Mouse (Mus musculus): ENCODE data around the gene Smyd1. TPM values are rescaled to one million over a fixed set of nuclear protein-coding genes. Genes with fewer than 3 reads are reported as not detected.

Gene Smyd1
- polyA plus RNA-seq, 1 experiment from 2014 or later, result 5.3 TPM

GRCm38 (mm10) chr6:71352866-71353427, 30.9 kb upstream of the Smyd1 start:
- ATAC-seq (ENCODE audit: insufficient read depth, low FRiP score), result no peak
- no peak overlapping the region for H3K4me2 ChIP-seq (ENCODE audit: low read depth, low read length)
- no peak overlapping the region for H3K9ac ChIP-seq (ENCODE audit: low read length)
- H3K27ac ChIP-seq (ENCODE audit: low read length), result no peak overlapping the region
- H3K9me3 ChIP-seq (replicated peaks; ENCODE audit: control insufficient read depth, low read length), result no peaks in the 10 kb centered on the region
- no peaks in the 10 kb centered on the region for H3K4me1 ChIP-seq (ENCODE audit: control insufficient read depth, insufficient read depth, low read length)
- no peaks in the 10 kb centered on the region for H3K27me3 ChIP-seq (ENCODE audit: control insufficient read depth, insufficient read depth, low read length)
- no peaks in the 10 kb centered on the region for H3K36me3 ChIP-seq (ENCODE audit: control insufficient read depth, insufficient read depth, low read length)
- H3K4me3 ChIP-seq (replicated peaks; ENCODE audit: low read length), result no peak overlapping the region
- WGBS, result 80% methylated on average over 10 of the region's 10 CpGs

- ATAC-seq (ENCODE audit: insufficient read depth, low FRiP score), result no peak
- no peak overlapping the region for H3K9ac ChIP-seq (ENCODE audit: low read length)
- WGBS, result 90% methylated on average over 6 of the region's 6 CpGs
These were observed 30.2 kb upstream of the Smyd1 start for GRCm38 (mm10) chr6:71352201-71352600.

GRCm38 (mm10) chr6:71351201-71351600, 29.2 kb upstream of the Smyd1 start:
- Histone ChIP-seq H3K36me3 (ENCODE audit: control insufficient read depth, insufficient read depth, low read length) (no peaks in the 10 kb centered on the region), H3K4me2 (ENCODE audit: low read depth, low read length) (no peak overlapping the region), H3K9me3 (replicated peaks; ENCODE audit: control insufficient read depth, low read length) (no peaks in the 10 kb centered on the region), H3K27me3 (ENCODE audit: control insufficient read depth, insufficient read depth, low read length) (no peaks in the 10 kb centered on the region), H3K4me1 (ENCODE audit: control insufficient read depth, insufficient read depth, low read length) (no peaks in the 10 kb centered on the region), H3K9ac (ENCODE audit: low read length) (no peak overlapping the region), H3K27ac (ENCODE audit: low read length) (no peak overlapping the region), H3K4me3 (replicated peaks; ENCODE audit: low read length) (no peak overlapping the region)
- WGBS, result 91% methylated on average over 3 of the region's 3 CpGs
- no peak for ATAC-seq (ENCODE audit: insufficient read depth, low FRiP score)

More at GRCm38 (mm10) chr6:71352201-71352600, 30.2 kb upstream of the Smyd1 start:
- Histone ChIP-seq H3K27me3 (ENCODE audit: control insufficient read depth, insufficient read depth, low read length) (no peaks in the 10 kb centered on the region), H3K4me1 (ENCODE audit: control insufficient read depth, insufficient read depth, low read length) (no peaks in the 10 kb centered on the region), H3K27ac (ENCODE audit: low read length) (no peak overlapping the region), H3K9me3 (replicated peaks; ENCODE audit: control insufficient read depth, low read length) (no peaks in the 10 kb centered on the region), H3K4me3 (replicated peaks; ENCODE audit: low read length) (no peak overlapping the region), H3K4me2 (ENCODE audit: low read depth, low read length) (no peak overlapping the region), H3K36me3 (ENCODE audit: control insufficient read depth, insufficient read depth, low read length) (no peaks in the 10 kb centered on the region)

- Histone ChIP-seq H3K4me1 (ENCODE audit: control insufficient read depth, insufficient read depth, low read length) (no peaks in the 10 kb centered on the region), H3K4me2 (ENCODE audit: low read depth, low read length) (no peak overlapping the region), H3K4me3 (replicated peaks; ENCODE audit: low read length) (no peak overlapping the region), H3K27me3 (ENCODE audit: control insufficient read depth, insufficient read depth, low read length) (no peaks in the 10 kb centered on the region), H3K27ac (ENCODE audit: low read length) (no peak overlapping the region), H3K36me3 (ENCODE audit: control insufficient read depth, insufficient read depth, low read length) (no peaks in the 10 kb centered on the region), H3K9ac (ENCODE audit: low read length) (no peak overlapping the region), H3K9me3 (replicated peaks; ENCODE audit: control insufficient read depth, low read length) (no peaks in the 10 kb centered on the region)
- WGBS, result 90% methylated on average over 9 of the region's 9 CpGs
- ATAC-seq (ENCODE audit: insufficient read depth, low FRiP score), result no peak
These were observed 26.0 kb upstream of the Smyd1 start for GRCm38 (mm10) chr6:71348006-71348405.

GRCm38 (mm10) chr6:71341179-71341578, 19.1 kb upstream of the Smyd1 start:
- no peaks in the 10 kb centered on the region for H3K36me3 ChIP-seq (ENCODE audit: control insufficient read depth, insufficient read depth, low read length)
- H3K4me3 ChIP-seq (replicated peaks; ENCODE audit: low read length), result no peak overlapping the region
- no peaks in the 10 kb centered on the region for H3K27me3 ChIP-seq (ENCODE audit: control insufficient read depth, insufficient read depth, low read length)
- H3K27ac ChIP-seq (ENCODE audit: low read length), result no peak overlapping the region
- H3K4me2 ChIP-seq (ENCODE audit: low read depth, low read length), result no peak overlapping the region
- no peaks in the 10 kb centered on the region for H3K9me3 ChIP-seq (replicated peaks; ENCODE audit: control insufficient read depth, low read length)
- 88% methylated on average over 9 of the region's 9 CpGs for WGBS
- no peak for ATAC-seq (ENCODE audit: insufficient read depth, low FRiP score)
- no peak overlapping the region for H3K9ac ChIP-seq (ENCODE audit: low read length)
- no peaks in the 10 kb centered on the region for H3K4me1 ChIP-seq (ENCODE audit: control insufficient read depth, insufficient read depth, low read length)

GRCm38 (mm10) chr6:71339351-71339750, 17.3 kb upstream of the Smyd1 start:
- Histone ChIP-seq H3K4me1 (ENCODE audit: control insufficient read depth, insufficient read depth, low read length) (no peaks in the 10 kb centered on the region), H3K4me3 (replicated peaks; ENCODE audit: low read length) (no peak overlapping the region), H3K36me3 (ENCODE audit: control insufficient read depth, insufficient read depth, low read length) (no peaks in the 10 kb centered on the region), H3K9me3 (replicated peaks; ENCODE audit: control insufficient read depth, low read length) (no peaks in the 10 kb centered on the region), H3K27me3 (ENCODE audit: control insufficient read depth, insufficient read depth, low read length) (no peaks in the 10 kb centered on the region), H3K27ac (ENCODE audit: low read length) (no peak overlapping the region), H3K4me2 (ENCODE audit: low read depth, low read length) (no peak overlapping the region), H3K9ac (ENCODE audit: low read length) (no peak overlapping the region)
- no peak for ATAC-seq (ENCODE audit: insufficient read depth, low FRiP score)
- 73% methylated on average over 4 of the region's 4 CpGs for WGBS

GRCm38 (mm10) chr6:71338941-71339340, 16.9 kb upstream of the Smyd1 start:
- no peaks in the 10 kb centered on the region for H3K9me3 ChIP-seq (replicated peaks; ENCODE audit: control insufficient read depth, low read length)
- no peak overlapping the region for H3K4me3 ChIP-seq (replicated peaks; ENCODE audit: low read length)
- no peaks in the 10 kb centered on the region for H3K36me3 ChIP-seq (ENCODE audit: control insufficient read depth, insufficient read depth, low read length)
- H3K27ac ChIP-seq (ENCODE audit: low read length), result no peak overlapping the region
- 74% methylated on average over 3 of the region's 3 CpGs for WGBS
- no peak overlapping the region for H3K4me2 ChIP-seq (ENCODE audit: low read depth, low read length)
- no peaks in the 10 kb centered on the region for H3K27me3 ChIP-seq (ENCODE audit: control insufficient read depth, insufficient read depth, low read length)
- no peak overlapping the region for H3K9ac ChIP-seq (ENCODE audit: low read length)
- no peak for ATAC-seq (ENCODE audit: insufficient read depth, low FRiP score)
- H3K4me1 ChIP-seq (ENCODE audit: control insufficient read depth, insufficient read depth, low read length), result no peaks in the 10 kb centered on the region

- Histone ChIP-seq H3K27ac (ENCODE audit: low read length) (no peak overlapping the region), H3K9ac (ENCODE audit: low read length) (no peak overlapping the region), H3K27me3 (ENCODE audit: control insufficient read depth, insufficient read depth, low read length) (no peaks in the 10 kb centered on the region), H3K9me3 (replicated peaks; ENCODE audit: control insufficient read depth, low read length) (no peaks in the 10 kb centered on the region), H3K4me2 (ENCODE audit: low read depth, low read length) (no peak overlapping the region), H3K4me1 (ENCODE audit: control insufficient read depth, insufficient read depth, low read length) (no peaks in the 10 kb centered on the region), H3K4me3 (replicated peaks; ENCODE audit: low read length) (no peak overlapping the region), H3K36me3 (ENCODE audit: control insufficient read depth, insufficient read depth, low read length) (no peaks in the 10 kb centered on the region)
- 86% methylated on average over 8 of the region's 8 CpGs for WGBS
- no peak for ATAC-seq (ENCODE audit: insufficient read depth, low FRiP score)
These were observed 15.6 kb upstream of the Smyd1 start for GRCm38 (mm10) chr6:71337666-71338065.

GRCm38 (mm10) chr6:71333578-71334273, 11.7 kb upstream of the Smyd1 start:
- H3K27me3 ChIP-seq (ENCODE audit: control insufficient read depth, insufficient read depth, low read length), result no peaks in the 10 kb centered on the region
- no peaks in the 10 kb centered on the region for H3K9me3 ChIP-seq (replicated peaks; ENCODE audit: control insufficient read depth, low read length)
- ATAC-seq (ENCODE audit: insufficient read depth, low FRiP score), result no peak
- H3K27ac ChIP-seq (ENCODE audit: low read length), result no peak overlapping the region
- H3K4me3 ChIP-seq (replicated peaks; ENCODE audit: low read length), result no peak overlapping the region
- WGBS, result 84% methylated on average over 11 of the region's 11 CpGs
- no peak overlapping the region for H3K9ac ChIP-seq (ENCODE audit: low read length)
- no peak overlapping the region for H3K4me2 ChIP-seq (ENCODE audit: low read depth, low read length)
- no peaks in the 10 kb centered on the region for H3K4me1 ChIP-seq (ENCODE audit: control insufficient read depth, insufficient read depth, low read length)
- no peaks in the 10 kb centered on the region for H3K36me3 ChIP-seq (ENCODE audit: control insufficient read depth, insufficient read depth, low read length)
